Mouse (Mus musculus): ENCODE data around the gene Eif3g.

The Eif3g gene

DNA sequence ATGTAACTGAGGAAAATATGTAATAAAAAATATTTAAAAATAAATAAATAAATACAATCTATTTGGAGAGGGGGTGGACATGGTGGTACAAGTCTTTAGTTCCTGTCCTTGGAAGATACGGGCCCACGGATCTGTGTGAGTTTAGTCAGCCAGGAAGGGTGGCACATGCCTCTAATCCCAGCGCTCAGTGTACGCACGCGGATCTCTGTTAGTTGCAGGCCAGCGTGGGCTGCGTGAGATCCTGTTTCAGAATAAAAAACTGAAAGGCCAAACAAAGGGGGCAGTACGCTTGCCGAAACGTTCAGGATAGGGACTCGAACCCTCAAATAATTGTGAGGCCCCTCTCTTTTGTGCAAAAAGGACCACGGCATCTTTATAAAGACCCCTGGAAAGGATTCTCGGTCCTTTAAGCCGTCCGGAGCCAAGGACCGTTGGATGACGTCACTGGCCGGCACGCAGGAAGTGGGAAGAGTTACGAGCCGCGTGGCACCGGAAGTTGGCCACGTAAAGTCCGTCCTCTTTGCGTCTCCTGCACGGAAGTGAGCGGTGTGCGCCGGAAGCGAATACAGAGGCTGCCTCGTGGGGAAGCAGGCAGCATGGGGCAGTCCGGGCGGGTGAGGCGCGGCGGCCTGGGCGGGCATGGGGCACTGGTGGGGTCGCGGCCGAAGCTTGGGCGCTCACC is 10.6 kb downstream of the Eif3g start, which contains the start of gene Ppan:
Gene Ppan (plus strand): TSS at position 472 of the 682 bp plus-strand sequence.
- DNase-seq: peak; percentile 98

DNA sequence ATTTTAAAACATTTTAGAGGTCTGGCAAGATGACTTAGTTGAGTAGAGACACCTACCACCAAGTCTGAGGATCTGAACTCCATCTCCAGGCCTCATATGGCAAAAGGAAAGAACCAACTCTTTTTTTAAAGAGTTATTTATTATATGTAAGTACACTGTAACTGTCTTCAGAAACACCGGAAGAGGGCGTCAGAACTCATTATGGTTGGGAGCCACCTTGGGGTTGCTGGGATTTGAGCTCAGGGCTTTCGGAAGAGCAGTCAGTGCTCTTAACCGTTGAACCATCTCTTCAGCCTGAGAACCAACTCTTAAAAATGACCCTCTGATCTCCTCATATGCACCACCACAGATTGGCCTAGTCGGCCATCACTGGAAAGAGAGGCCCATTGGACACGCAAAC is 11.2 kb downstream of the Eif3g start:
- DNase-seq: no peak

DNA sequence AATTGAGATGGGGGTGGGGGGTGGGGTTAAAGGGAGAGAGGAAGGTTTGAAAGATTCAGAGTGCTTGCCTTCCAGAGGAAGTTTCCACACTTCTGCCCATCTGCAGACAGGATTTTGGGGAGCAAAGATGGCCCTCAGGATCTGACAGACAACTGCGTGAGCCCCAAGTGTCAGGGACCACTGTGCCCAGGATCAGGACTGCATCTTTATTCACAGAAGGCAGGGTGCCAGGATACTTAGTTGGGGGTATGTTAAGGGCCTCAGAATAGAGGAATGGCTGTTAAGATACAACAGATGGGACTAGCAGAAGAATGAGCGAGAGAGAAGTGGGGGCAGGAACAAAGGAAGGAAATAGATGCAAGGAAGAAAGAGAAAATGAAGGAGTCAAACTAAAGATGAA is 11.9 kb downstream of the Eif3g start:
- DNase-seq: no peak

DNA sequence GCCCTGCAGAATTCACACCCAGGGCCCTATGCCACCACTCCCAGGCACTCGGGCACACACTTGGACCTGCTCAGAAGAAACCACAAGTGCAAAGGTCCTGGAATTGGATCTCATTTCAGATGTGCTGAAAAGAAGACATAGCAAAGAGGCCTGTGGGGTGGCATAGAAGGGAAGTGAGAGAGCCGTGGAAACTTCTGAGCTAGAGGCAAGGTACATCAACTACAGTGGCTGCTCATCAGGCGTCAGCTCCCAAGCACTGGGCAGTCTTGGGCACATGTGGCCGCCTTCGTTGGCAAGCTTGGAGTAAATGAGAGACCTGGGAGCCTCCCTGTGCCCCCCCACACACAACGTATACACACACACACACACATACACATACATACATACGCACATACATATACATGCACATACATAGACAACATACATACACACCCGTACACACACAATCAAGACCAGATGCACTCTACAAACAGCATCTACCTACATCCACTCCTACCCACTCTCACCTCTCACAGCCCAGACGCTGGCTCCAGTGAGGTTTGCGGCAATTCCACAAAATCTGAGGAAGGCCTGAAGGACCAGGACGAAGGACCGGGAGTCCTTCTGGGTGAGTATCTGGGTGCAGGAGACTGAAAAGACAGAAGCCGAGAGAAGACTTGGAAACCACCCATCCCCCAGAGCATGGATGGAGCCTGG is 19.2 kb downstream of the Eif3g start, which contains the start of gene Angptl6:
Gene Angptl6 (minus strand): TSS at position 631 of the 696 bp plus-strand sequence.
- DNase-seq: no peak

DNA sequence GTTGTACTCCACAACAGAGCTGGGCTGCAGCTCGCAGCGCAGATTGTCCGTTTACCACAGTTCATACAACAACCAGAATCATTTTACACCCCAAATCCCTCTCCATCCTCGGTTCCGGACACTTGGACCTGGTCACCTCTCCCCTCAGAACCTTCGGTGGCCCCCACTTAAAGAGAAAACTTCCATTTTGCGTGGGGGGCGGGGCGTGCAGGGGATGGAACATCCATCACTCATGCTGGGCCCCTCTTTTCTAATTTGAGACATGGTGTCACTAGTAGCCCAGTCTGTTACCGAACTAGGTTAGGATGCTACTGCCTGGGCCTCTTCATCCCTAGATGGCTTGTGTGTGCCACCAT is 19.7 kb downstream of the Eif3g start:
- DNase-seq: no peak

DNA sequence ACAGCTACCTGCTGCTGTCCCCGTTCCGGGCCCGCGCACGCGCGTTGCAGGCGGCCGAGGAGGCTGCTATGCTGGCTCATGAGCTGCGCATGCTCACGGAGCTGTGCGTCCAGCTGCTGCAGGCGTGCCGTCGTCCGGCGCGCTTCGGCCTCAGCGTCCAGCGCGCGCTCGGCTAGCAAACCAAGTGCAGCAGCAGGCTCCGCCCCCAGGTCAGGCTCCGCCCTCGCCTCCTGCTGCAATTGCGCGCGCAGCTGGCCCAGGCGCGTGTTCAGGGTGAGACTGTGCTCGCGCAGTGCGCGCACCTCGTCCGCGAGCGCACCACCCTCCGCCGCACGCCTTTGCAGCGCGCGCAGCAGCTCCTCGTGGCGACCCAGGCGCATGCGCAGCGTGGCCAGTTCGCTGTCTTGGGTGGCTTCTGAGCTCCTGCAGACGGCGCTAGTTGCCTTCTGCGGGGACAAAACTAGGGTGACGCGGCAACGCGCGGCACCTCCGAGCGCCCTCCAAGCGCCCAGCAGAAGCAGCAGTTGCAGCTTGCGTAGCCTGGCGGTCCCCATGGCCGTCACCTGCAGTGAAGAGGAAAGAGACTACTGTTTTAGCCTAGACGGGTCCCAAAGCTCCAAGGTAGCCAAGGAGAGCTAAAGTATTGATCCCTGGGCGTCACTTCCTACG is 20.2 kb downstream of the Eif3g start:
- DNase-seq: peak; percentile 100

DNA sequence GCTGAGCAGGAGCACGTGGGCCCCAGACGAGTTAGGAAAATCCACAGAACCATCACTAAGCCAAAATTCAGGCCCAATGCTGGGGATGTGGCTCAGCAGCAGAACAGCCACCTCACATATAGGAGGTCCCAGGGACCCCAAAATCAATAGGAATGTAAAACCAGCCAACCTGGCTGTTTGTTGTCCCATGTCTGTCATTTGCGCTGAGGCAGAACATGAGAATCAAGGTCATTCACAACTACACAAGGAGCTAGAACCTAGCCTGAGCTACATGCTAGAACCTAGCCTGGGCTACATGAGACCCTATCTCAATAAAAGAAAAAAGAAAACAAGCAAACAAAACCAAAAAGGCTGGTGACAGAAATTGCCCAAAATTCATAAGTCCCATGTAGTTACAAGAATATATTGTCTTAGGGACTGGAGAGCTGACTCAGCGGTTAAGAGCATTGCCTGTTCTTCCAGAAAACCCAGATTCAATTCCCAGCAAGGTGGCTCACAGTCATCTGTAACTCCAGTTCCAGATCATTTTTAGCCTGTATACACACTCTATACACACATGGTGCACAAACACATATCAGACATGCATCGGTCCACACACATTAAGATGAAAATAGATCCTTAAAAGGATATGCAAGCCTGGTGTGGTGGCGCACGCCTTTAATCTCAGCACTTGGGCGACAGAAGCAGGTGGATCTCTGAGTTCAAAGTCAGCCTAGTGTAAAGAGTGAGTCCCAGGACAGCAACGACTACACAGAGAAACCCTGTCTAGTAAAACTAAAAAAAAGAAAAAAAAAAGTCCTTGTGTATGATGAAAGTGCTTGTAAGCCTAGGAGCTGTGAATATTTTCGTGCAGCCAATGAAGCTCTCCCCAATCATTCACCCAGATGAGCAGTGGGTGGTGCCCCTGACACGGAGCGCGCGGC is 21.0 kb downstream of the Eif3g start:
- DNase-seq: no peak

DNA sequence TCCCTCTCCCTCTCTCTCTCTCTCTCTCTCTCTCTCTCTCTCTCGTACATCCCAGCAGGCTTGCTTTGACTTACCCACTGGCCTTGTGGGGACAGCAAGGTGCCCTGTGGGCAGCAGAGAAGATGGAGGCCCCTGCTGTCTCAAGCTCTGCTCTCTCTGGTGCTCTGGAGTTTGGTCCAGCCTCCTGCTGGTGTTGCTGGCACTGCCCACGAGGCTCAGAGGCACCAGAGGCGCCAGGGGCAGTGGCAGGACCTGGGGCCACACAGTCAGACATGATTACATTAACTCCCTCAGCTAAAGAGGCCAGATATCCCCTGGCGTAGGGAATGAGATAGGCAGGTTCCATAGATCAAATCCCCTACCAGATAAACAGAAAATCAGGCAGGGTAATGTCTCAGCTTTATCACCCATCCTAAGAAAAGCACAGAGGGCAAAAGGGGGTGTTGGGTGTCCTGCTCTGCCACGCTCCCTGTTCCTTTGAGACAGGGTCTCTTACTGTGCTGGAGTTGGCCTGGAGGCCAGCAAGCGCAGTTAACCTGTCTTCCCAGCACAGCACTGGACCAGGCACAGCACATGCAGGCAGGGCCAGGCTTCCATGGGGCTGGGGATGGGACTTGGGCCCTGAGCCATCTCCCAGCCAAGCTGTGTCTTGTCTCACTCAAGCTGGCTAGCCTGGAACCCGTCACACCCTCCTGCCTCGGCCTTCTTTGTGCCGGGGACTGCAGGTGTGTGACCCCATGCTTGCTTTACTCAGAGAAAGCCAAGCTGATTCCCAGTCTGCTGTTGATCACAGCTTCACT is 21.9 kb downstream of the Eif3g start:
- no peak for DNase-seq

DNA sequence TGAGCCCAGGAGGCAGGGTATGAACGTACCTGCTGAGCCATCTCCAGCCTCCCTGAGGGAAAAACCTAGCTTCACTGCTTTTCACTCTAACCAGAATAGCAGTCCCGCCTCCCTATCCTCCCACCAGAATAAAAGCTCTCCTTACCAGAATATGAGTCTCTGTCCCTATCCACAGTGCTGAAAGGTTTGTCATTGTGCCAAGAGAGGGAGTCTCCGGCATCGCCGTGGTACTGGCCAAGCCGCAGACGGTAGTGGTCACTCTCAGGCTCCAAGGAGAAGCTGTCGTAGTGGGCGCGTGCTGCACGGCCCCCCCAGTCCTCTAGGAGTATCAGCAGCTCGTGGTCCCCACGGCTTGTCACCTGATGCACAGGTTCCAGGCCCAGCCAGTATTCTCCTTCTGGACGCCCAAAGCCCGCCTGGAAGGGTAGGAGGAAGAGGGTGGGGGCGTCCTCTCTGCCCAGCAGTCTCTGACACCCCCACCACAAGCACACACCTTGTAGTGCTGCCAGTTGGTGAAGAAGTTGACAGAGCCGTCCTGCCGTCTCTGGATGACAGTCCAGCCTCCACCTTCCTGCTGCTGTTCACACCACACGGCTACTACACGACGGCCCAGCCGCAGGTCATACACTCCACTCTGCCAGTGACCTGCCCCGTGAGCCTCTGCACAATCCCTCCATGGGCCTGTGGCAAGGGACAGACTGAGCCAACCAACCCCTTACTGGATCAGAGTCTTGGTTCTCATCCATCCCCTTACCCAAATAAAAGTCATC is 23.2 kb downstream of the Eif3g start:
- peak; percentile 31 for DNase-seq

DNA sequence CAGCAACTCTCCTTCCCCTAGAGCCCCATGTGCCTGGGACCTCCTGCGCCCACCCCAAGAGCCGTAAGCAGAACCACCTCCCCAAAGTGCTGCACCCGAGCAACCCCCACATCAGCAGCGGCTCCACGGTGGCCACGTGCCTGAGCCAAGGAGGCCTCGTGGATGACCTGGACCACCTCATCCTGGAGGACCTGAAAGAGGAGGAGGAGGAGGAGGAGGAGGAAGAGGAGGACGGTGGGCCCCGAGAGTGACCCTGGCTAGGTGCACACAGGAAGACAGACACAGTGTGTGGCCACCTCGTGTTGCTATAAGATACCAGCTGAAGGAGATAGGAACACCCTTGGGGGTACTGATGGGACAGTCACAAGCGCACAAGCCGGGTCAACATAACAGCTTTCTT is 24.9 kb downstream of the Eif3g start:
- no peak for DNase-seq

DNA sequence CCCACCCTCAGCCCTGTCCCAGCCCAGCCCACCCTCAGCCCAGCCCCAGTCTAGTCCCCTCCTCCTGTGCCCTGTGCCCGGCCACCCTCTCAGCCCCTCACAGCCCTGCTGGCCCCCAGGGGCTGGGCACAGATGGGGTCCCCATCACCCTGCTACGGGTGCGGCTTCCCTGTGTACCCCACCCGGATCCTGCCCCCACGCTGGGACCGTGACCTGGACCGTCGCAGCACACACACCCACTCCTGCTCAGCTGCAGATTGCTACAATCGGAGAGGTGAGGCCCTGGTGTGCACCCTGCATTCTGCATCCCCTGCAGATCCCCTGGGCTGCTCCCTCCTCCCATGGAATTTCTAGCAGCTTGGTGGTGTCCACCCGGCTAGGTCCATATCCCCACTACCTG is 25.4 kb downstream of the Eif3g start:
- no peak for DNase-seq

DNA sequence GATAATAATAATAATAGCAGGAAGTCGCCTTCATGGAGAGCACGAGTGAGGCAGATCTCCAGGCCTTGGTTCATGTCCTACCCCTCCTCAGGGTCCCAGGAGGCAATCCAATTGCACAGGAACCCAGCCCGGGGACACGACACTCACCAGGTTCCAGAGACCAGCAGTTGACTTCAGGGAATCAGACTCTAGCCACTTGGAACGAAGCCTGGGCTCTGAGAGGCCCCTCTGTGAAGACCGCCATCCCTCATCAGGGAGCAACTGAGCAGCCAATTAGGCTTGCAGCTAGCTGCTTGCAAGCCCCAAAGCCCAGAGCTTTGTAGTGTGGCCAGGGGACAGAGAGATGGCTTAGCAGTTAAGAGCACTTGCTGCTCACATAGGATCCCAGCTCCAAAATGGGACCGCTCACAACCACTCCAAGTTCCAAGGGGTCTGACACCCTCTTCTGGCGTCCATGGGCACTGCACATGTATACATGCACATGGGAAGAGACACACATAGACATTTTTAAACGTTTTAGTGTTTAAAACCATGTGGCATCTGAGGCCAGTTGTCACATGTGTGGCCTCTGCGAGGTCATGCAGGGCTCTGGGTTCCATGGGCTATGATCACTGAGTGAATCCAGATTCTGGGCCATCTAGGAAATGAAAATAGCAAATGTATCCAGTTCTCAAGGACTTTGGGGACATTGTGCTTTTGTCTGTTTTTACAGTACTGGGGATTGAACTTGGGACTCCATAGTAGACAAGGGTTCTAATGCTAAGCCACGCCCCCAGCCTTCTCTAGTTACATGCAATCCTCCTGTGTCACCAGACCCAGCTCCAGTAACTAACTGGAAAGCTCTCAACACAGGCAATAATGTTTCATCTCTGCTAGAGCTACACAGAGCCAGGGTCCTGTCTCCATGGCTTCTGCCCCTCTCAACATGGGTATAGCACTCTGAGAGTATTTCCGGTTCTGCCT is 27.9 kb downstream of the Eif3g start:
- DNase-seq: no peak

DNA sequence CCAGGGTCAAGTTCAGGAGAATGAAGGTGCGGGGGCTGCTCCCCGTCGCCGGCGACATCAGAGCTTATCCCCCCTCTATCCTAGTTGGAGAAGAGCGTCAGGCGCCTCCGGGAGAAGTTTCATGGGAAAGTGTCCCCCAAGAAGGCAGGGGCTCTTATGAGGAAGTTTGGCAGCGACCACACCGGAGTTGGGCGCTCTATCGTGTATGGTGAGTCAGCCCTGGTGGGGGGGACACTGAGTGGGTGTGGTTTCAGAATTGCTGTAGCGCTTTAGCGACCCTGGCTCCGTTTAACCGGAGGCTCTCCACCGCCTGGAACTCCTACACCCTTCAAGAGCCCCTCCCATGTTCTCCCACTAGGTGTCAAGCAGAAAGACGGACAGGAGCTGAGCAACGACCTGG is 29.2 kb downstream of the Eif3g start:
- no peak for DNase-seq

DNA sequence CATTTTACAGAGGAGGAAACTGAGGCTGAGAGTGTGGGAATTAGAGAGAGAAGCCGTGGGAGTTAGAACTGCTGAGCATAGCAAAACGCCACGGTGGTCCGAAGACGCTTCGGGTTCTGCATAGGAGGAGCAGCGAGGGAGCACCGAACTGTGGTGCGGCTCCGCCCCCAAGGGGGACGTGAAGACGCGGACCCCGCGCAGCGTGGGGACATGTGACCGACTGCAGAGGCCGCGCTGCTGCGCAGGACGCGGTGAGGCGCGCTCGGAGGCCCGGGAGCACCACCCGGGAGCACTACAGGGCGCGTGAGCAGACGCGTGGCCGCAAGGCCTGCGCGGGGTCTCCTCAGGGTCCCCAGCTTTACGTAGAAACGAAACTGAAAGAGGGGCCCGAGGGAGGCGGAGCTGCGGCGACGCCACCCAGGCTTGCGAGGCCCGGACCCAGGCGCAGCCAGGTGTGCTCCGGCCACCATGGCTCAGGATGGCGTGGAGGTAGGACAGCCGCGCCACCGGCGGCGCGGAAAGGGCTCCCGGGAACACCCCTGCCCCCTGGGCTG is 29.9 kb downstream of the Eif3g start, which contains the start of gene A230050P20Rik:
Gene A230050P20Rik (plus strand): TSS at position 195 of the 554 bp plus-strand sequence.
- peak; percentile 43 for DNase-seq

DNA sequence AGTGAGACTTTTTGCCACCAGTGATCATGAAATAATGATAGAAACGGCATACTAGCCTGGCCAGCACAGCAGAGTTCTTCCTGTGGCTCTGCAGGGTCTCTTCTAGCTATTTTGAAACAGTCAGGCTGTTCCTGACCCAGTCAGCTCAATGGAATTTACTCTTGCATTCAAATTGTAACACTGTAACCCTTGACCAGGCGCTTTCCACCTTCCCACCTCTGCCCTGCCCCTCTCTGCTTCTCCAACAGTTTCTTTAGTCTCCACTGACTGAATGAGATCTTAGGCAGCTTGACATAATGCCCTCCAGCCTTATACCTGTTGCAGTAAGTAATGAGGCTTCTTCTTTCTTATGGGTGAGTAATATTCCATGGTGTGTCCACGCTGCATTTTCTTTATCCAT is 31.5 kb downstream of the Eif3g start:
- no peak for DNase-seq

DNA sequence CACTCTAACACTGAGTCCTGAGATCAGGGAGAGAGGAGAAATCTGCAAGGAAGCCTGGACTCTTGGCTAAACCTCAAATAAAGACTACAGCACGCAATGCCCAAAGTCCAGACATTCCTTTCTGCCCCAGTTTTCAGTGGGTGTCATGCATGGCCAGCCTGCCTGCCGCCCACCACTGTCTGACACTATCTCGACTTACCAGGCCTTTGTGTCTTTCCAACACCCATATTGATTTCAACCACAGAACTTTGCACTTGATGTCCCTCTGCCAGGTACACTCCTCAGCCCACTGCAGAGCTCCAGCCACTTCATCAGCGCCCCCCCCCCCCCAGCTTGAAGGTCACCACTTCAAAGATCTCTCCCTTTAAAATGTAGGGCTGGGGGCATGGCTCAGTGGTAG is 36.2 kb downstream of the Eif3g start:
- DNase-seq: no peak

DNA sequence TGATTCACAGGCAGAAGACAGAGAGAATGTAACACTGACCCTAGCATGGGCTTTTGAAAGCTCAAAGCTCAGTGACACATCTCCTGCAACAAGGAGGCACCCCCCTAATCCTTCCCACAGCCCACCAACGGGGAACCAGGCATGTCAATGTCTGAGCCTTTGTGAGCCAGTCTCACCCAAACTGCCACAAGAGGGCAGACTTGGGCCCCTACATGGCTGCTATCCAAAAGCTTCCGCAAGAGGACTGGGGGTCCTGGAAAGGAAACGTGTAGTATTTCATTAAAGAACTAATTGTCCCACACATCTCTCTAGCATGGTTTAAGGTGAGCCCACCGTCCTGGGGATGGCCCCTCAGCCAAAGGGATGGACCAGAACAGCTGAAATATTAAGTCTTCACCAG is 36.6 kb downstream of the Eif3g start:
- DNase-seq: peak; percentile 76

DNA sequence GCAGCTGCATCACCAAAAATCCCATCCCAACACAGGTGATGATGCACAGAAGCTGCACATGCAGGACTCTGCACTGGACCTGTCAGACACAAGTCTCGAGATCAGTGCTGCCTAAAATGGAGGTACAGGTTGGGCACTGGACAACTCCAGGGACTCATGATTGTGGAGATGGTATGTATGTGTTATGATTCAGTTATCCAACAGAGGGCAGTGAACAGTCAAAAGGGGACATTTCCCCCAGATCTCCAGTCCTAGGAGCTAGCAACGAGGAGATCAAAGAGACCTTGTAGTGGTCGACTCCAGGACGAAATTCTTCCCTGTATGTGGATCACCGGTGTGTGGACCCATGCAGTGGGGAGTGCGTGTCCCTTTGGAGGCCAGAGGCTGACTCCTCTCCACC is 38.5 kb downstream of the Eif3g start:
- DNase-seq: no peak

DNA sequence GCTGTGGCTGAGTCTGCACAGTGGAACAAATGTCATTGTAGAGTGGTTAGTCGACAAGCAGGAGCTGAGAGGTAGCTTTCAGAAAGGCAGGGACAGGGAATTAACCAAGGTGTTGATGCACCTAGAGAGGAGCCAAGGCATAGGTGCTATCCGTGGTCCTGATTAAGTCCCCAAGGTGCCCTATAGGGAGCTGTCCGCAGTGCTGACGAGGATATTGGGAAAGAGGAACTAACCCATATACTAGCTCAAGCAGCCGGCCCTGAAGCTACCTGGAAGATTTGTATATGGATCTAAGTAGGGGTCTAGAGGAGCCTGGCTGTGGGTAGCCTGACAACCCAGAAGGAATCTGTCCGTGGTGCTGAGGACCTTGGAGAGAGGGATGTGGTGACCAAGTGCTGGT is 41.3 kb downstream of the Eif3g start:
- peak; percentile 55 for DNase-seq

DNA sequence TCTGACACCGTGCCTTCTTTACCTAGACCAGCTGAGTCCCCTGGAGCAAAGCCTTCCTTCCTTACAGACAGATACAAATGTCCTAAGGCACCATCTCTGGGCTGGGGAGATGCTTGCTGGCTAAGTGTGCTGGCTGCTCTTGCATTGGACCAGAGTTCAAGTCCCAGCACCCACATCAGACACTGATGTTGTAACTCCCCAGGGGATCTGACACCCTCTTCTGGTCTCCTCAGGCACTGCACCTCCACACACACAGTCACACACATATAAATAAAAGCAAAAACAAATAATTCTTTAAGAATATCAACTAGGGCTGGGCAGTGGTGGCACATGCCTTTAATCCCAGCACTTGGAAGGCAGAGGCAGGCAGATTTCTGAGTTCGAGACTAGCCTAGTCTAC is 48.2 kb downstream of the Eif3g start:
- DNase-seq: no peak
